Mouse (Mus musculus): ENCODE results near the gene Flywch1. TPM values are rescaled to one million over a fixed set of nuclear protein-coding genes. Genes with fewer than 3 reads are reported as not detected.

Gene Flywch1
- polyA plus RNA-seq, 1 experiment = 43.5 TPM

GRCm38 (mm10) chr17:23789749-23790268, 18.4 kb upstream of the Flywch1 start:
- H3K4me3 ChIP-seq = no peak overlapping the region

GRCm38 (mm10) chr17:23788973-23789372, 17.6 kb upstream of the Flywch1 start:
- H3ac ChIP-seq (ENCODE audit: control insufficient read depth, insufficient read length) = no peak overlapping the region
- no peaks in the 10 kb centered on the region for H3K79me2 ChIP-seq (ENCODE audit: control insufficient read depth, insufficient read depth)
- no peaks in the 10 kb centered on the region for H3K27me3 ChIP-seq (ENCODE audit: control insufficient read depth, insufficient read depth, insufficient read length)
- no peak overlapping the region for H3K4me2 ChIP-seq (ENCODE audit: low read depth)
- H3K36me3 ChIP-seq (ENCODE audit: control insufficient read depth, insufficient read depth) = no peaks in the 10 kb centered on the region
- H3K4me3 ChIP-seq = no peak overlapping the region
- no peak for TF ChIP-seq POLR2AphosphoS2 (IDR thresholded peaks at IDR 0.05; ENCODE audit: insufficient read length, low read depth)
- TF ChIP-seq USF1 (IDR thresholded peaks at IDR 0.05; ENCODE audit: low read depth) = peak; percentile 68

More at GRCm38 (mm10) chr17:23789749-23790268, 18.4 kb upstream of the Flywch1 start:
- H3K4me2 ChIP-seq (ENCODE audit: low read depth) = no peak overlapping the region
- no peaks in the 10 kb centered on the region for H3K27me3 ChIP-seq (ENCODE audit: control insufficient read depth, insufficient read depth, insufficient read length)
- H3K79me2 ChIP-seq (ENCODE audit: control insufficient read depth, insufficient read depth) = no peaks in the 10 kb centered on the region
- no peaks in the 10 kb centered on the region for H3K36me3 ChIP-seq (ENCODE audit: control insufficient read depth, insufficient read depth)
- TF ChIP-seq USF1 (IDR thresholded peaks at IDR 0.05; ENCODE audit: low read depth) (no peak), SRF (IDR thresholded peaks at IDR 0.05; ENCODE audit: control insufficient read depth, insufficient read length, low read depth) (no peak), POLR2AphosphoS2 (IDR thresholded peaks at IDR 0.05; ENCODE audit: insufficient read length, low read depth) (no peak), TCF3 (IDR thresholded peaks at IDR 0.05; ENCODE audit: insufficient read length, low read depth) (no peak), REST (IDR thresholded peaks at IDR 0.05; ENCODE audit: insufficient read depth, insufficient read length) (no peak), MYOG (IDR thresholded peaks at IDR 0.05; ENCODE audit: control insufficient read depth in 1 of 3, insufficient read depth in 1 of 3, insufficient read length in 2 of 3, low read depth in 2 of 3) (no peak), POLR2A (IDR thresholded peaks at IDR 0.05; ENCODE audit: insufficient read length, low read depth) (no peak), MAX (IDR thresholded peaks at IDR 0.05; ENCODE audit: low read depth) (no peak), CEBPB (IDR thresholded peaks at IDR 0.05; ENCODE audit: insufficient read depth, poor library complexity, severe bottlenecking) (no peak), MYOD1 (IDR thresholded peaks at IDR 0.05; ENCODE audit: control insufficient read depth in 1 of 3, insufficient read length in 2 of 3, low read depth in 2 of 3) (no peak), TCF12 (IDR thresholded peaks at IDR 0.05; ENCODE audit: insufficient read depth, poor library complexity, severe bottlenecking) (no peak), E2F4 (IDR thresholded peaks at IDR 0.05; ENCODE audit: insufficient read depth) (no peak)
- H3ac ChIP-seq (ENCODE audit: control insufficient read depth, insufficient read length) = no peak overlapping the region

GRCm38 (mm10) chr17:23786510-23786931, 15.1 kb upstream of the Flywch1 start:
- H3K79me2 ChIP-seq (ENCODE audit: control insufficient read depth, insufficient read depth) = no peaks in the 10 kb centered on the region
- peak overlapping the region; percentile 56 for H3K4me2 ChIP-seq (ENCODE audit: low read depth)
- TF ChIP-seq SRF (IDR thresholded peaks at IDR 0.05; ENCODE audit: control insufficient read depth, insufficient read length, low read depth) (no peak), REST (IDR thresholded peaks at IDR 0.05; ENCODE audit: insufficient read depth, insufficient read length) (no peak), TCF12 (IDR thresholded peaks at IDR 0.05; ENCODE audit: insufficient read depth, poor library complexity, severe bottlenecking) (no peak), USF1 (IDR thresholded peaks at IDR 0.05; ENCODE audit: low read depth) (no peak), POLR2A (IDR thresholded peaks at IDR 0.05; ENCODE audit: insufficient read length, low read depth) (no peak), CEBPB (IDR thresholded peaks at IDR 0.05; ENCODE audit: insufficient read depth, poor library complexity, severe bottlenecking) (no peak), MYOD1 (IDR thresholded peaks at IDR 0.05; ENCODE audit: control insufficient read depth in 1 of 3, insufficient read length in 2 of 3, low read depth in 2 of 3) (no peak), MYOG (IDR thresholded peaks at IDR 0.05; ENCODE audit: control insufficient read depth in 1 of 3, insufficient read depth in 1 of 3, insufficient read length in 2 of 3, low read depth in 2 of 3) (no peak), E2F4 (IDR thresholded peaks at IDR 0.05; ENCODE audit: insufficient read depth) (no peak), POLR2AphosphoS2 (IDR thresholded peaks at IDR 0.05; ENCODE audit: insufficient read length, low read depth) (no peak)

GRCm38 (mm10) chr17:23785561-23786471, 14.4 kb upstream of the Flywch1 start, which contains the start of gene Flywch2:
Gene Flywch2, minus strand, starts transcription at chr17:23786081.
- no peaks in the 10 kb centered on the region for H3K79me2 ChIP-seq (ENCODE audit: control insufficient read depth, insufficient read depth)
- H3K27me3 ChIP-seq (ENCODE audit: control insufficient read depth, insufficient read depth, insufficient read length) = no peaks in the 10 kb centered on the region

More at GRCm38 (mm10) chr17:23786510-23786931, 15.1 kb upstream of the Flywch1 start:
- peak overlapping the region; percentile 9 for H3K4me3 ChIP-seq
- no peak overlapping the region for H3ac ChIP-seq (ENCODE audit: control insufficient read depth, insufficient read length)
- no peaks in the 10 kb centered on the region for H3K27me3 ChIP-seq (ENCODE audit: control insufficient read depth, insufficient read depth, insufficient read length)
- no peaks in the 10 kb centered on the region for H3K36me3 ChIP-seq (ENCODE audit: control insufficient read depth, insufficient read depth)

GRCm38 (mm10) chr17:23783352-23783751, 11.9 kb upstream of the Flywch1 start:
- TF ChIP-seq E2F4 (IDR thresholded peaks at IDR 0.05; ENCODE audit: insufficient read depth) = no peak
- TF ChIP-seq POLR2AphosphoS2 (IDR thresholded peaks at IDR 0.05; ENCODE audit: insufficient read length, low read depth) = no peak
- no peak for TF ChIP-seq MYOD1 (IDR thresholded peaks at IDR 0.05; ENCODE audit: control insufficient read depth in 1 of 3, insufficient read length in 2 of 3, low read depth in 2 of 3)
- TF ChIP-seq USF1 (IDR thresholded peaks at IDR 0.05; ENCODE audit: low read depth) = no peak
- no peak for TF ChIP-seq POLR2A (IDR thresholded peaks at IDR 0.05; ENCODE audit: insufficient read length, low read depth)
- no peak for TF ChIP-seq TCF12 (IDR thresholded peaks at IDR 0.05; ENCODE audit: insufficient read depth, poor library complexity, severe bottlenecking)
- TF ChIP-seq MYOG (IDR thresholded peaks at IDR 0.05; ENCODE audit: control insufficient read depth in 1 of 3, insufficient read depth in 1 of 3, insufficient read length in 2 of 3, low read depth in 2 of 3) = no peak
- no peak for TF ChIP-seq TCF3 (IDR thresholded peaks at IDR 0.05; ENCODE audit: insufficient read length, low read depth)
- no peak for TF ChIP-seq REST (IDR thresholded peaks at IDR 0.05; ENCODE audit: insufficient read depth, insufficient read length)
- no peak for TF ChIP-seq MAX (IDR thresholded peaks at IDR 0.05; ENCODE audit: low read depth)
- no peak for TF ChIP-seq CEBPB (IDR thresholded peaks at IDR 0.05; ENCODE audit: insufficient read depth, poor library complexity, severe bottlenecking)
- no peak for TF ChIP-seq SRF (IDR thresholded peaks at IDR 0.05; ENCODE audit: control insufficient read depth, insufficient read length, low read depth)

More at GRCm38 (mm10) chr17:23785561-23786471, 14.4 kb upstream of the Flywch1 start, which contains the start of gene Flywch2:
- Histone ChIP-seq H3K4me3 (peak within 1 kb of the TSS; percentile 9), H3ac (ENCODE audit: control insufficient read depth, insufficient read length) (no peak within 1 kb of the TSS), H3K4me2 (ENCODE audit: low read depth) (peak within 1 kb of the TSS; percentile 56), H3K36me3 (ENCODE audit: control insufficient read depth, insufficient read depth) (no peaks in the 10 kb centered on the region)
- TF ChIP-seq MYOG (IDR thresholded peaks at IDR 0.05; ENCODE audit: control insufficient read depth in 1 of 3, insufficient read depth in 1 of 3, insufficient read length in 2 of 3, low read depth in 2 of 3) (no peak), TCF12 (IDR thresholded peaks at IDR 0.05; ENCODE audit: insufficient read depth, poor library complexity, severe bottlenecking) (no peak)

More at GRCm38 (mm10) chr17:23783352-23783751, 11.9 kb upstream of the Flywch1 start:
- Histone ChIP-seq H3K4me2 (ENCODE audit: low read depth) (no peak overlapping the region), H3K4me3 (no peak overlapping the region), H3K79me2 (ENCODE audit: control insufficient read depth, insufficient read depth) (no peaks in the 10 kb centered on the region), H3ac (ENCODE audit: control insufficient read depth, insufficient read length) (no peak overlapping the region), H3K27me3 (ENCODE audit: control insufficient read depth, insufficient read depth, insufficient read length) (no peaks in the 10 kb centered on the region), H3K36me3 (ENCODE audit: control insufficient read depth, insufficient read depth) (no peaks in the 10 kb centered on the region)
